Mouse (Mus musculus) left cerebral cortex, adult 8-10 months (tissue): ENCODE measurements around the gene Pdss1. TPM values are rescaled to one million over a fixed set of nuclear protein-coding genes. Genes with fewer than 3 reads are reported as not detected.

Source experiments
- DNase-seq, 2 experiments: peaks; one replicate each; pipeline ENCODE4 v3.0.0; 2022; ENCODE audit warnings: low spot score in 2 of 2
- total RNA-seq, 4 experiments: library from RNA; stranded (reverse); gene quantifications; 2 replicates each; pipeline ENCODE4 v1.2.4; 2022

Gene Pdss1
- total RNA-seq, 4 experiments from 2014 or later: 14.5 to 19.3 (median 15.3) TPM

DNA sequence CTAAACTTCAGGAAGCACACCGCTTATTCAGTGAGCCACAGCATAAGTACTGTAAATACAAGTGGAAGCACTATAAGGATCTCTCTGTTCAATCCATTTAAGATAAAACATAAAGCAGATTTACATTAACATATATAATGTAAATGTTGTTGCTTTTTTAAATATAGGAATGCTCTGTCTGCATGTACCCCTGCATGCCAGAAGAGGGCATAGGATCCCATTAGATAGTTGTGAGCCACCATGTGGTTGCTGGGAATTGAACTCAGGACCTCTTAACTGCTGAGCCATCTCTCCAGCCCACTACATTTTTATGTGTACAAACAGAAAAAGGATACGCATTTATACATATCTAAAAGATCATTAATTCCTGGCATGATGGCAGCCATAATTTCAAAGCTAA lies 66.4 kb downstream of the Pdss1 start:
- DNase-seq: no peak

DNA sequence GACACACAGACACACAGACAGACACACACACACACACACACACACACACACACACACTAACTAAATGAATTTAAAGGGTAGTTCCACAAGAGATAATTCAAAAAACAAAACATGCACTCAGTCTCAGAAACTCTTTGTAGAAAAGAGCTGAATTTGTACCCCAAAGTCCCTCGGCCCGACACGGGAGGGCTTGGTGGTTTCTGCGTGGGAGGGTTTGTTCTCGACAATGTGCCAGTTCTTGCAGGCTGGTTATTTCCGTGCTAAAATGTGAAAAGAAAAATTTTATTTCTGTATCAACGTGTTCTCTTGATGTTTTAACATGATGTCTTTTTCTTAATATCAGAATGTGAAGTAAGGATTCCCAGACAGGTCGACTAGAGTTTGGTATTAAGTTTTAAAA lies 66.9 kb downstream of the Pdss1 start:
- DNase-seq: peak in 1 of 2 experiments; percentile 28

DNA sequence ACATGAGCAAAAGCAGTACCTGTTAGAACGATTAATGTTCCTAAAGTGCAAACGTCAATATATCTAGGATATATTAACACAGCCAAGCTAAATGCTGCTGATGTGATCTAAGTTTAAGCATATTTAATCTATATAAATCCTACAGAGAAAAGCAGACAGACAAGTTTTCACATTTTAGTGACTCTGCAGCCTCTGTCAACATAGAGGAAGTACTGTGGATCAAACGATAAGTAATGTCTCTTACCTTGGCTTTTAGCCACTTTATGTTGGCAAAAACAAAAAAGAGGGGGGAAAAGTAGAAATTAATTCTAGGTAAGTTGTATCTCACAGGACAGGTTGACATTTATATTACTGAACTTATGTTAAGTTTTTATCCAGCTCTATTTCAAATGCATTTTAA lies 67.6 kb downstream of the Pdss1 start:
- DNase-seq: no peak

DNA sequence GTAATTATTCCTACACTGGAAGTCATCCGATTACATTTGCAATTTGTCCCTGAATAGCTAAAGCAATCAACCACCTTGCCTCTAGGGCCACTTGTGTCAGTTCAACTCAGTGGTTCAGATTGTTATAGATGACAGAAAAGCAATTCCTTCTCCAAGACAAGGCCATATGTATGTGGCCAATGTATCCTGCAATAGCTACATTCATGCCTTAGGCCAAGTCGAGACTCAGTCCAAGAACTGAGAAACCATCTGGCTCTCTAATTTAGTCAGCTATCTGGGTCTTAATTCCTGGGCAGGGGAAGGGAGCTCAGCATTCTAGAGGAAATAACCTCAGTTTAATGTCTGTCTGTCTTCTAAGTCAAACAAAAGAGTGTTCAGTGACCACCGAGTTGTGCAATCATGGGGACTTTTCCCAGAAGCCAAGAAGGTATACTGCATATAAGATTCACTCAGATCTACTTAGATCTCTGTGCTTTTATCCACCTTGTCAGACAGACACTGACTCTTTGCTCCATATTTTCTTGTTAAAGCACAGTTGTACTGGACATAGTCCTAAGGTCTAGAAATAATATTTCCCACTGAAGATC lies 82.2 kb downstream of the Pdss1 start:
- no peak for DNase-seq

DNA sequence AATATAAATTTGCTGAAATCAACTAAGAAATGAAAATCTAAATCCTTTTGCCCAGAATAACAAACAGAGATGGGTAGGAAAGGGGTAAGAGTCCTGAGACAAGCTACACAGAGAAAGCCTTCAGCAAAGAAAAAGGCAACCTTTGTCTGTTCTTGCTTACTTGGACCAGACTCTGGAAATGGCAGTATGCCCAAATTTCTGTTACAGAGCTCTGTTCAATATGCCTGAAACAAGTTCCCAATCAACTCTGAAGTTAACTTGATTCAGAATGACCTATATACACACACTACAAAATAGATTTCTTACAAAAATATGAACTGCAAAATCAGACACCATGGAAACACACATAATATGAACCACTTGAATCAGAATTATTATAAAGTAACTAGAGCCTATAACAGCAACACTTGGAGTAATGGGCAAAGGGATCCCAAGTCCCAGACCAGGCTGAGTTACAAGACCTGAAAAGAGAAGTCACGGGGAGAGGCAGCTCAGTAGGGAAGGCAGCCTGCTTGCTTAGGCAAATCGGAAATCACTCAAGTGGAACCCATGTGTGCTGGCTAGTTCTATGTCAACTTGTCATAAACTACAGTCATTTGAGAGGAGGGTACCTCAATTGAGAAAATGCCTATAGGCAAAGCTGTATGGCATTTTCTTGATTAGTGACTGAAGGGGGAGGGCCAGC lies 90.8 kb downstream of the Pdss1 start:
- no peak for DNase-seq

Other genes with a start within 250 kb of the Pdss1 start
- gene Apbb1ip, start 121.4 kb upstream of the Pdss1 start, total RNA-seq: 10 to 100 TPM in 2 of 4 experiments, 1 to 10 TPM in 2; 5.9 to 15.2 (median 9.3) TPM
- 100 to 1,000 TPM; 130 to 152 (median 136) TPM for gene Abi1, start 144.7 kb downstream of the Pdss1 start, total RNA-seq
- 10 to 100 TPM; 79.3 to 92.0 (median 82.7) TPM for gene Acbd5, start 172.6 kb downstream of the Pdss1 start, total RNA-seq